Mouse (Mus musculus) cortical plate, adult 2 months (tissue): ENCODE measurements around the gene Rims3.

Experiments used
- CTCF ChIP-seq: fragments of 200-500 bp; IDR thresholded peaks from 2 replicates; pipeline ENCODE4 v1.5.1; 2011; ENCODE audit warnings: mild to moderate bottlenecking, control low read depth, low read length; ENCODE audit not compliant: insufficient read depth; ENCODE audit errors: extremely low read depth
- POLR2A ChIP-seq: fragments of 200-500 bp; IDR thresholded peaks from 2 replicates; pipeline ENCODE4 v1.6.1; 2011; ENCODE audit warnings: mild to moderate bottlenecking, low read length, control low read depth; ENCODE audit not compliant: insufficient read depth; ENCODE audit errors: extremely low read depth

DNA sequence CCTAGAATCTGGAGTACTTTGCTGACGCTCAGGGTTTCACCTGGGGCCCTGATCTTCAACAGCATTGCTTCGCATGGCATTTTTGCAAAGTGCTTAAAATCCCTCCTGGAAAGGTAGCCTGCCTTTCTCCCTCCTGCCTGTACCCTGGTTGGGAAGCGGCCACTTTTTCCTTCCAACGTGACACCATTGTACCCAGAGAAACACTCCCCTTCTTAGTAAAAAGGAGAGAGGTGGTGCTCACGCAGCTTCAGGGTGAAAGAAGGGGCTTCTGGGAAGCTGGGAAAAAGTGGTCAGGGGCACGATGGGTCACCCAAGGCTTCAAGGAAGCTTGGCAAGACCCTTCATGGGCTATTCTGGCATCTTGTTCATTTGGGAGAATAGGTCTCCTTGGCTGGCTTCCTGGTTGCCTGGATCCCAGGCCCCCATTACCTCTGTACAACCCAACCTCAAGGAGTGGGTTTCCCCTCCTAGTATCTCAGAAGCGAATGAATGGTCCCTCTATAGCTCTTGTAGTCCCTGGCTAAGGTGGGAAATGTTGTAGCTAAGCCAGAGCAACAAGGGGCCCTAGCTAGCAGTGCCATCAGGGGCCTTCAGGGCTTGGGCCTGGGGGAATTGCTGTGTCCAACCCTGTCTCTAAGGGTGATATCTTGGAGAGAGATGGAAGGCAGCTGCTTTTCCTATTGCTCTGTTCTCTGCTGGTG, 894 bp downstream of the Rims3 start:
- no peak for TF ChIP-seq CTCF
- no peak for TF ChIP-seq POLR2A
